Mouse (Mus musculus): Measurements from ENCODE around the gene Hrasls5. TPM values are rescaled to one million over a fixed set of nuclear protein-coding genes. Genes with fewer than 3 reads are reported as not detected.

The Hrasls5 gene
- polyA plus RNA-seq, 1 experiment from 2014 or later: not detected

GRCm38 (mm10) chr19:7585279-7585678 lies 27.1 kb upstream of the Hrasls5 start:
- H3K9me3 ChIP-seq: no peaks in the 10 kb centered on the region
- no peak for ATAC-seq (ENCODE audit: low FRiP score, low read depth)
- WGBS: 85% methylated on average over 8 of the region's 8 CpGs
- H3K4me1 ChIP-seq (replicated peaks): no peaks in the 10 kb centered on the region
- no peak overlapping the region for H3K27ac ChIP-seq (replicated peaks)
- H3K4me2 ChIP-seq: no peak overlapping the region
- H3K4me3 ChIP-seq: no peak overlapping the region
- H3K36me3 ChIP-seq: no peaks in the 10 kb centered on the region
- no peaks in the 10 kb centered on the region for H3K27me3 ChIP-seq
- H3K9ac ChIP-seq: no peak overlapping the region

GRCm38 (mm10) chr19:7585764-7586163 lies 26.6 kb upstream of the Hrasls5 start:
- no peaks in the 10 kb centered on the region for H3K4me1 ChIP-seq (replicated peaks)
- H3K9me3 ChIP-seq: no peaks in the 10 kb centered on the region
- H3K4me3 ChIP-seq: no peak overlapping the region
- no peak for ATAC-seq (ENCODE audit: low FRiP score, low read depth)
- no peak overlapping the region for H3K4me2 ChIP-seq
- no peaks in the 10 kb centered on the region for H3K27me3 ChIP-seq
- 93% methylated on average over 6 of the region's 6 CpGs for WGBS
- no peak overlapping the region for H3K27ac ChIP-seq (replicated peaks)
- H3K9ac ChIP-seq: no peak overlapping the region
- H3K36me3 ChIP-seq: no peaks in the 10 kb centered on the region

DNA sequence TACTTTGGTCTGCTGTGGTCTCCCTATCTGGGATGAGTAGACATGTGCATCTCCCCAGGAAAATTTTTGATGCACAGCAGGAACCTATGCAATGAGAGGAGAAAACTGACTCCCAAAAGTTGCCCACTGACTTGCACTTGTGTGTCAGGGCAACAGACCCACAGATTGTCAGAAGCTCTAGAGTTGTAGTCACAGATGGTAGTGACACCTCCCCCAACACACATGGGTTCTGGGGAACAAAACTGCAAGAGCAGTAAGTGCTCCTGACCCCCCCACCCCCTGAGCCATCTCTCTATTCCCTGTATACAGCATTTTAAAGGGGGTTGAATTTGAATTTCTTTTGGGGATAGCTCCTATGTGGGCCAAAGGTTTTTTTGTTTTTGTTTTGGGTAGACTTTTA lies 21.5 kb upstream of the Hrasls5 start:
- H3K4me3 ChIP-seq: no peak overlapping the region
- no peaks in the 10 kb centered on the region for H3K36me3 ChIP-seq
- H3K4me2 ChIP-seq: no peak overlapping the region
- no peaks in the 10 kb centered on the region for H3K9me3 ChIP-seq
- no peaks in the 10 kb centered on the region for H3K27me3 ChIP-seq
- H3K9ac ChIP-seq: no peak overlapping the region
- no peak overlapping the region for H3K27ac ChIP-seq (replicated peaks)
- no peak for ATAC-seq (ENCODE audit: low FRiP score, low read depth)
- no peaks in the 10 kb centered on the region for H3K4me1 ChIP-seq (replicated peaks)

GRCm38 (mm10) chr19:7592018-7592417 lies 20.3 kb upstream of the Hrasls5 start:
- no peak for ATAC-seq (ENCODE audit: low FRiP score, low read depth)
- Histone ChIP-seq H3K36me3 (no peaks in the 10 kb centered on the region), H3K4me3 (no peak overlapping the region), H3K4me2 (no peak overlapping the region), H3K9ac (no peak overlapping the region), H3K27ac (replicated peaks) (no peak overlapping the region), H3K4me1 (replicated peaks) (no peaks in the 10 kb centered on the region), H3K9me3 (no peaks in the 10 kb centered on the region), H3K27me3 (no peaks in the 10 kb centered on the region)
- 63% methylated on average over 3 of the region's 3 CpGs for WGBS

DNA sequence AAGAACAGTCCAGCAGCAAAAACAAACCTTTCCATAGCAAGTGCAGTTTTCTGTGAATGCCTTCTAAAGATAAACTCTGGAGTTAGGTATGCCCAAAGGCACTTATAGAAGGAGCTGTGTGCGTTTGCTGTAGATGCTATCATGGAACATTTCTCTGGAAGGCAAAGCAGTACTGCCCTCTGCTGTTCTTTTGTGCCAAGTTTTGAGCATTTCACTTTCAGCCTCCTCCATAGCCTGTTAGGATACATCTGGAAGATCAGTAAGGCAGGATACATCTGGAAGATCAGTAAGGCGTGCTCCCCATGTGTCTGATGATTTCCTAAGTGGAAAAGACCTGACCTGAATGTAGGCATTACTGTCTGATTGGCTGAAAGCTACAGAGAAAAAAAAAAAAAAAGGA lies 16.8 kb upstream of the Hrasls5 start:
- Histone ChIP-seq H3K9me3 (no peaks in the 10 kb centered on the region), H3K4me1 (replicated peaks) (no peaks in the 10 kb centered on the region), H3K27me3 (no peaks in the 10 kb centered on the region), H3K9ac (no peak overlapping the region), H3K4me2 (no peak overlapping the region), H3K27ac (replicated peaks) (no peak overlapping the region), H3K4me3 (no peak overlapping the region), H3K36me3 (no peaks in the 10 kb centered on the region)
- 29% methylated on average over 2 of the region's 2 CpGs for WGBS
- no peak for ATAC-seq (ENCODE audit: low FRiP score, low read depth)

- no peaks in the 10 kb centered on the region for H3K9me3 ChIP-seq
- no peaks in the 10 kb centered on the region for H3K4me1 ChIP-seq (replicated peaks)
- no peak overlapping the region for H3K27ac ChIP-seq (replicated peaks)
- H3K36me3 ChIP-seq: no peaks in the 10 kb centered on the region
- H3K27me3 ChIP-seq: no peaks in the 10 kb centered on the region
- H3K9ac ChIP-seq: no peak overlapping the region
- no peak overlapping the region for H3K4me3 ChIP-seq
- H3K4me2 ChIP-seq: no peak overlapping the region
- WGBS: 71% methylated on average over 4 of the region's 4 CpGs
- ATAC-seq (ENCODE audit: low FRiP score, low read depth): no peak
Measured at GRCm38 (mm10) chr19:7598481-7598880, 13.9 kb upstream of the Hrasls5 start.

- no peak overlapping the region for H3K27ac ChIP-seq (replicated peaks)
- no peaks in the 10 kb centered on the region for H3K9me3 ChIP-seq
- no peaks in the 10 kb centered on the region for H3K36me3 ChIP-seq
- H3K9ac ChIP-seq: no peak overlapping the region
- no peaks in the 10 kb centered on the region for H3K27me3 ChIP-seq
- 76% methylated on average over 4 of the region's 4 CpGs for WGBS
- no peak for ATAC-seq (ENCODE audit: low FRiP score, low read depth)
- H3K4me3 ChIP-seq: no peak overlapping the region
- peaks cover 13% of the 10 kb centered on the region for H3K4me1 ChIP-seq (replicated peaks)
- H3K4me2 ChIP-seq: no peak overlapping the region
Measured at GRCm38 (mm10) chr19:7601551-7601950, 10.8 kb upstream of the Hrasls5 start.

GRCm38 (mm10) chr19:7604107-7604506 lies 8.2 kb upstream of the Hrasls5 start:
- WGBS: 94% methylated on average over 10 of the region's 10 CpGs
- ATAC-seq (ENCODE audit: low FRiP score, low read depth): no peak
- no peak overlapping the region for H3K4me3 ChIP-seq

DNA sequence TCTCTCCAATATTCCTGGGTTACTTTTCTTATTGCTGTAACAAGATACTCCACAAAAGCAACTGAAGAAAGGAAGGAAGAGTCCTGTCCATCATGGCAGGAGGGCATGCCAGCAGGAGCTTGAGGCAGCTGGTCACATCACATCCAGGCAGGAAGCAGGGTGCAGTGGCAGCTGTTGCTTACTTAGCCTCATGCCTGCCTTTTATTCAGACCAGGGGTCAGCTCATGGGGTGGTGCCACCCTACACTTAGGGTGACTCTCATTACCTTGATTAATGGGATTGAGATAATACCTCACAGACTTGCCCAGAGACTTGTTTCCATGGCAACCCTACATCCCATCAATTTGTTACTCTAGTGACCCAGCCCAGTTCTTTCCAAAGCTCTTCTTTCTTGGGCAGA lies 7.3 kb upstream of the Hrasls5 start:
- Histone ChIP-seq H3K27ac (replicated peaks) (no peak overlapping the region), H3K4me2 (no peak overlapping the region), H3K4me3 (no peak overlapping the region), H3K4me1 (replicated peaks) (peaks cover 23% of the 10 kb centered on the region), H3K9ac (no peak overlapping the region), H3K9me3 (no peaks in the 10 kb centered on the region), H3K27me3 (peaks cover 12% of the 10 kb centered on the region; the same call in 1 of the 2 replicates), H3K36me3 (no peaks in the 10 kb centered on the region)
- ATAC-seq (ENCODE audit: low FRiP score, low read depth): no peak

More at GRCm38 (mm10) chr19:7604107-7604506, 8.2 kb upstream of the Hrasls5 start:
- no peaks in the 10 kb centered on the region for H3K9me3 ChIP-seq
- no peak overlapping the region for H3K27ac ChIP-seq (replicated peaks)
- no peak overlapping the region for H3K9ac ChIP-seq
- H3K4me2 ChIP-seq: no peak overlapping the region
- H3K27me3 ChIP-seq: 0 out of 2 replicates have a peak, but pooled peaks cover 5% of the 10 kb centered on the region
- H3K36me3 ChIP-seq: no peaks in the 10 kb centered on the region
- peaks cover 23% of the 10 kb centered on the region for H3K4me1 ChIP-seq (replicated peaks)

- H3K9me3 ChIP-seq: no peaks in the 10 kb centered on the region
- peak overlapping the region; percentile 49 for H3K27ac ChIP-seq (replicated peaks)
- WGBS: 5% methylated on average over 15 of the region's 15 CpGs
- peak overlapping the region; percentile 72 for H3K4me2 ChIP-seq
- peaks cover 23% of the 10 kb centered on the region for H3K4me1 ChIP-seq (replicated peaks)
- peak; percentile 80 for ATAC-seq (ENCODE audit: low FRiP score, low read depth)
- peaks cover 15% of the 10 kb centered on the region; the same call in 1 of the 2 replicates for H3K27me3 ChIP-seq
- peak overlapping the region; percentile 36 for H3K9ac ChIP-seq
- no peaks in the 10 kb centered on the region for H3K36me3 ChIP-seq
- peak overlapping the region; percentile 38 for H3K4me3 ChIP-seq
Measured at GRCm38 (mm10) chr19:7605930-7606783, 6.2 kb upstream of the Hrasls5 start.

GRCm38 (mm10) chr19:7606801-7607689 lies 5.3 kb upstream of the Hrasls5 start, which contains the start of gene Lgals12:
Lgals12 (minus strand) TSS chr19:7607193.
- ATAC-seq (ENCODE audit: low FRiP score, low read depth): no peak; the same call in none of the 2 replicates
- Histone ChIP-seq H3K27ac (replicated peaks) (peak within 1 kb of the TSS; percentile 49), H3K4me1 (replicated peaks) (peaks cover 29% of the 10 kb centered on the region), H3K9me3 (no peaks in the 10 kb centered on the region), H3K9ac (peak within 1 kb of the TSS; percentile 36), H3K4me3 (peak within 1 kb of the TSS; percentile 38), H3K4me2 (peak within 1 kb of the TSS; percentile 72), H3K27me3 (peaks cover 23% of the 10 kb centered on the region), H3K36me3 (no peaks in the 10 kb centered on the region)
- WGBS: 8% methylated on average over 15 of the region's 15 CpGs

- Histone ChIP-seq H3K27me3 (peaks cover 26% of the 10 kb centered on the region), H3K9ac (no peak overlapping the region), H3K4me3 (no peak overlapping the region), H3K4me1 (replicated peaks) (peaks cover 35% of the 10 kb centered on the region), H3K4me2 (no peak overlapping the region), H3K27ac (replicated peaks) (no peak overlapping the region), H3K36me3 (no peaks in the 10 kb centered on the region), H3K9me3 (no peaks in the 10 kb centered on the region)
- no peak for ATAC-seq (ENCODE audit: low FRiP score, low read depth)
- WGBS: 81% methylated on average over 7 of the region's 7 CpGs
Measured at GRCm38 (mm10) chr19:7607690-7608201, 4.6 kb upstream of the Hrasls5 start.

All from hindbrain, embryonic 15.5 days (tissue).